Mouse (Mus musculus) heart, postnatal 0 days (tissue): ENCODE data around the gene Dnajc30.

Experiments
- CTCF ChIP-seq: IDR thresholded peaks from 2 replicates; pipeline ENCODE4 v1.5.1; 2016; ENCODE audit warnings: antibody characterized with exemption, control low read depth, low read depth
- EP300 ChIP-seq: IDR thresholded peaks from 2 replicates; pipeline ENCODE4 v1.6.1; 2016; ENCODE audit warnings: antibody characterized with exemption, low read depth

DNA sequence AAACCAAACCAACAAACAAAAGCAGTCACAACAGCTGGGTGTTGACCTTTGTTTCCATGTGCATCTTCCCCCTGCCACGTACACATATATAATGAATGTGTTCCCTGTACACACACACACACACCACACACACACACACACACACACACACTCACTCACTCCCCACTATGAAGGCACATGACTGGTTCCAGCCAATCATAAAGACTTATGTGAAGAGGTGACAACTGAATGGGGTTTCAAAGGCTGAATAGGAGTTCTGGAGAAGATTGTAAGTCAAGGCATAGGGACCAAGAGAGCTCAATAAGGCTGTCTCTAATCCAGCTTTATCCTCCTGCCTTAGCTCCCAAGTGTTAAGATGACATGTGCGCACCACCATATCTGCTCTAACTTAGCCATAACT lies 15.6 kb downstream of the Dnajc30 start:
- TF ChIP-seq CTCF (no peak), EP300 (no peak)
